Mouse (Mus musculus) G1E (cell line): ENCODE measurements around the gene Scaf1. TPM values are rescaled to one million over a fixed set of nuclear protein-coding genes. Genes with fewer than 3 reads are reported as not detected.
A peak's percentile ranks its signal among the peaks of the same experiment; 100 is the strongest.

ENCODE experiments used
- ATAC-seq: 2 replicates; pipeline ENCODE4 v1.8.0; 2016; ENCODE audit warnings: mild to moderate bottlenecking; ENCODE audit not compliant: insufficient number of reproducible peaks, poor library complexity, low FRiP score, severe bottlenecking; ENCODE audit errors: extremely low read depth
- DNase-seq: peaks from one replicate; pipeline ENCODE4 v3.0.0; 2012; ENCODE audit warnings: low spot score
- H3K27me3 ChIP-seq: 2 replicates; pipeline ENCODE4 v1.6.1; 2012; ENCODE audit warnings: mild to moderate bottlenecking, low read length, inconsistent platforms; ENCODE audit not compliant: insufficient read depth
- H3K36me3 ChIP-seq: replicated peaks from 2 replicates; pipeline ENCODE3; 2012; ENCODE audit warnings: mild to moderate bottlenecking, inconsistent platforms
- H3K4me1 ChIP-seq: 2 replicates; pipeline ENCODE4 v1.6.1; 2012; ENCODE audit warnings: low read depth, low read length, inconsistent platforms, mixed read lengths; ENCODE audit not compliant: insufficient read depth
- H3K4me3 ChIP-seq: 2 replicates; pipeline ENCODE4 v1.5.1; 2012; ENCODE audit warnings: low read depth, mild to moderate bottlenecking, inconsistent platforms, low read length, moderate library complexity, mixed read lengths
- H3K9me3 ChIP-seq: replicated peaks from 2 replicates; pipeline ENCODE4 v1.6.1; 2012; ENCODE audit warnings: inconsistent platforms
- CTCF ChIP-seq: IDR thresholded peaks from 2 replicates; pipeline ENCODE4 v1.5.1; 2012; ENCODE audit warnings: low read depth, low read length, inconsistent platforms, mixed read lengths
- GATA1 ChIP-seq: IDR thresholded peaks from 2 replicates; pipeline ENCODE4 v1.6.1; 2012; ENCODE audit warnings: borderline replicate concordance, low read length, inconsistent platforms, mixed read lengths
- GATA2 ChIP-seq: IDR thresholded peaks from 2 replicates; pipeline ENCODE4 v1.6.1; 2012; ENCODE audit warnings: low read depth, low read length, inconsistent platforms, borderline replicate concordance
- POLR2AphosphoS5 ChIP-seq: IDR thresholded peaks from 2 replicates; pipeline ENCODE4 v1.6.1; 2012; ENCODE audit warnings: low read depth, low read length, inconsistent platforms; ENCODE audit not compliant: insufficient replicate concordance
- TAL1 ChIP-seq: conservative IDR thresholded peaks from 2 replicates; pipeline ENCODE4 v1.6.1; 2012; ENCODE audit warnings: low read depth, low read length, inconsistent platforms, mixed read lengths
- polyA plus RNA-seq: library from polyadenylated mRNA; stranded (reverse); fragments of >175 nt; gene quantifications from 2 replicates; pipeline ENCODE4 v1.2.3, GENCODE M21; 2012
- total RNA-seq, 2 experiments: library from RNA; stranded (forward) in 1 of 2; stranded (reverse) in 1 of 2; fragments of 200-1000 nt in 1 of 2; fragments of >200 nt in 1 of 2; fragmentation: Nextera tagmentation in 1 of 2; gene quantifications; 2 replicates each; pipeline ENCODE4 v1.2.3; 2014 to 2017

Scaf1 gene
- total and polyA plus RNA-seq, 3 experiments = 13.5 to 203 (median 111) TPM

DNA sequence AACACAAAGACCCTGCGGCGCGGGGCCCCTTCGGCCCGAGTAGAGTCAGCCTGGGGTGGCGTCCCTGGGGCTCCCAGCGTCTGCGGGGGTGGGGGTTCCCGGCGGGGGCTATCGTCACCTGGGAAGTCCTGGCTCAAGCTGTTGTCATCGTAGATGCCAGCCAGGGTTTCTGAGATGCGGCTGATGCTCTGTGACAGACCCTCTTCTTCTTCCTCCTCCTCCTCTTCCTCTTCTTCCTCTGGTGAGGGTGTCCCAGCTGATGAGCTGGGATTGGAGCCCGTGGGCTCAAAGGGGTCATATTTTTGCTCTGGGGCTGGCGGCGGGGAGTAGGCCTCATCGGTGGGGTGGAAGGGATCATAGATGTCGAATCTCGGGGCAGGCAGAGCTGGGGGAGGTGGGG, 7.8 kb downstream of the Scaf1 start:
- TF ChIP-seq GATA1 (no peak), POLR2AphosphoS5 (no peak), CTCF (no peak), GATA2 (no peak), TAL1 (no peak)
- H3K4me3 ChIP-seq = no peak overlapping the region
- ATAC-seq (no peak), DNase-seq (no peak)
- peaks cover 7% of the 10 kb centered on the region for H3K9me3 ChIP-seq
- peaks cover 56% of the 10 kb centered on the region for H3K4me1 ChIP-seq
- H3K27me3 ChIP-seq = no peaks in the 10 kb centered on the region
- peaks cover 99% of the 10 kb centered on the region for H3K36me3 ChIP-seq

DNA sequence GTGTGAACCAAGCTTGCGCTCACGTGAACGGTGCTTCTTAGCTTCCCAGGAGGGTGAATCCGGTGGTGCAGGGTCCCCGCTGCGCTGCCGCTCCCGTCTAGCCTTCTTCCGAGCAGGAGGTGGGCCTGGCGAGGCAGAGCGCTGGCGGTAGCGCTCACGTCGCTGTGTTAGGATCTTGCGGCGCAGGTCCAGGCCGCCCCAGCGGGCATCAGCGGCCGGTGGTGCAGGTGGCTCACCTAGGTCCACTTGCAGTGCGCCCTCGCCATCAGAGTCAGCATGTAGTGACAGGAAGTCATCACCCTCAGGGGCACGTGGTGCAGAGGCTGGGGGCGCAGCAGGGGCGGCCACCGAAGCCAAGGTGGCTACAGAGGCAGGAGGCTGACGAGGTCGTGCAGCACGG, 8.3 kb downstream of the Scaf1 start:
- ATAC-seq (no peak), DNase-seq (no peak)
- peaks cover 99% of the 10 kb centered on the region for H3K36me3 ChIP-seq
- TF ChIP-seq GATA2 (no peak), CTCF (no peak)
- H3K9me3 ChIP-seq = peaks cover 7% of the 10 kb centered on the region
- H3K27me3 ChIP-seq = no peaks in the 10 kb centered on the region
- H3K4me3 ChIP-seq = peak overlapping the region; percentile 30
- H3K4me1 ChIP-seq = peaks cover 55% of the 10 kb centered on the region

DNA sequence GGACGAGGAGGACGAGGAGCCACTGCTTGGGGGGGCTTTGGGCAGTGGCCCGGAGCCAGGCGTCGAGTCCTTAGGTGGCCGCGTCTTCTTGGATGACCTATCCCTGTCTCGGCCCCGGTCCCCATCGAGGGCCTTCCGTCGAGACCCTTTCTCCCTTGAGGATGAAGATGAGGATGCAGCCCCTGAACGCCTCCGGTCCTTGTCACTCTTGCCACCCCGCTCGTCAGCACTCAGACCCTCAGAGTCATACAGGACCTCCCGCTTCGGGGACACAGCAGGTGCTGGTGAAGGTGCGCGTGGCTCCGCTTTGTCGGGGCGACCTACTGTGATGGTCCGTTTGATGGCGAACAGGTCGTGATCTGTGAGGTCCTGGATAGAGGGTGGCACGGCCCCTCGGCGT, 9.0 kb downstream of the Scaf1 start:
- Histone ChIP-seq H3K4me1 (peaks cover 52% of the 10 kb centered on the region), H3K9me3 (peaks cover 7% of the 10 kb centered on the region), H3K4me3 (no peak overlapping the region), H3K36me3 (peaks cover 99% of the 10 kb centered on the region), H3K27me3 (no peaks in the 10 kb centered on the region)
- ATAC-seq = no peak
- no peak for DNase-seq
- TF ChIP-seq TAL1 = no peak
- TF ChIP-seq CTCF = no peak
- TF ChIP-seq POLR2AphosphoS5 = no peak
- no peak for TF ChIP-seq GATA1
- TF ChIP-seq GATA2 = no peak

DNA sequence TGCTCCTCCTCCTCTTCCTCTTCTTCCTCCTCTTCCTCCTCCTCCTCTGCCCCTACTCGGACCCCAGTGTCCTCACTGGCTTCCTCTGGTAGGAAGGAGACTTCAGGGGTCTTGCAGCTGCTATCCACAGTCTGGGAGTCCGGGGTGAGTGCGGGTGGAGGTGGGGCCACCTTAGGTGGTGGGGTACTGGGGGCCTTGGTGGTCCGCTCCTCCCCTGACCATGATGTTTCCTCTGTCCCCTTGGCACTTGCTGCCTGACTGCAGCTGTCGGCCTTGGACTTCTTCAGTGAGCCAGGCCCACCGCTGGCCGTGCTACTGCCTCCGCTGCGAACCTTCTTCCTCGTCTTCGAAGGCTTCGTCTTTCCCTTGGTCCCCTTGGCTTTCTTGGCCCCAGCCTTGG, 9.7 kb downstream of the Scaf1 start:
- Histone ChIP-seq H3K4me3 (no peak overlapping the region), H3K36me3 (peaks cover 99% of the 10 kb centered on the region), H3K27me3 (no peaks in the 10 kb centered on the region), H3K4me1 (peaks cover 54% of the 10 kb centered on the region), H3K9me3 (peaks cover 7% of the 10 kb centered on the region)
- DNase-seq = no peak
- no peak for ATAC-seq
- TF ChIP-seq TAL1 (no peak), CTCF (no peak), GATA1 (no peak), GATA2 (no peak), POLR2AphosphoS5 (no peak)

DNA sequence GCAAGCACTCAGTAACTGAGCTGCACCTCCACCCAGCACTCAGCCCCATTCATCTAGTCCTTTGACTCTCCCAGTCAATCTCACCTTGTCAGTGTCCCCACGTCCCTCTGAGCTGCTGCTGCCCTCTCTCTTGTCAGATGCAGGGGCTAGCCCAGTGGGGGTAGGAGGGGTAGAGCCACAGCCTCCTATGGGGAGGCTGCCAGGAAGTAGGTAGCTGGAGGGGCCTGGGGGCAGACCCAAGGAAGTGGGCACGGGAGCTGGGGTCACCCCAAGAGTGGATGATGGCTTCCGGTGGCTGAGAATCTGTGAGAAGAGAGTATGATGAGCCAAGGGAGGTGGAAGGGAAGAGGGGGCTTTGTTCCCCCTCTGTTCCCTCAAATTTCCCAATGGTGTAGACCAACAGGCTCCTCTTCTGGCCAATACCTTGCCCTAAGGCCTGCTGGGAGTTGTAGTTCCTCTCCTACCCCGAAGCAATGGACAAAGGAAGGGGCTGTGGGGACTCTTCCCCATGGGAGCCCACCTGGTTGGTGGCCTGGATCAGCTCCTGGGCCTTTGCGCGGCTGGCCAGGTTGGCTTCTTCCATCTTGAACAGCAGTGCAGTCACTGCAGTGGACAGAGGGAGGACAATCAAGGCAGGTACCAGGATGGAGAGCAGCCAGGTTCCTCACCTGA, 10.7 kb downstream of the Scaf1 start:
- TF ChIP-seq GATA2 = no peak
- no peak for TF ChIP-seq POLR2AphosphoS5
- TF ChIP-seq CTCF = no peak
- no peak for TF ChIP-seq TAL1
- TF ChIP-seq GATA1 = no peak
- ATAC-seq (no peak), DNase-seq (no peak)
- Histone ChIP-seq H3K4me3 (no peak overlapping the region), H3K9me3 (peaks cover 7% of the 10 kb centered on the region), H3K27me3 (no peaks in the 10 kb centered on the region), H3K36me3 (peaks cover 100% of the 10 kb centered on the region), H3K4me1 (peaks cover 62% of the 10 kb centered on the region)

DNA sequence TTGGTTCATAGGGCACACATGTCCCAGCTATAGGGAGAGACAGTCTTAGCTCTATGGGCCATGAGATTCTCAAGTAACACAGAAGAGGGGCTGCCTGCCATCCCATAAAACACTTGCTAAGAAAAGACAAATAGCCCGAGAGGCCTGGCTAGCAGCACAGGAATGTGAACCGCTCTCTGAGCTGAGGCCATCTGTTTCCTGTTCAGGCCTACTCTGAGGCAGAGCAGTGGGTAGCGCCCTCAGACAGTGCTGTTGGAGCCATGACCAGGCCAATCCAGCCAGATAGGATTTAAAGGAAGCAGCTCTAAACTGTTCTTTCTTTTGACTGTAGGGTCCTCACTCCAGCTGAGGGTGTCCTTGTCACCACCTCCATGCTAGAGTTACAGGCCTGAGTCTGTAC, 11.6 kb downstream of the Scaf1 start:
- ATAC-seq = no peak
- no peak for TF ChIP-seq GATA2
- TF ChIP-seq TAL1 = no peak
- TF ChIP-seq POLR2AphosphoS5 = no peak
- no peak for TF ChIP-seq GATA1
- no peak for TF ChIP-seq CTCF
- Histone ChIP-seq H3K36me3 (peaks cover 100% of the 10 kb centered on the region), H3K9me3 (peaks cover 7% of the 10 kb centered on the region), H3K27me3 (no peaks in the 10 kb centered on the region), H3K4me3 (no peak overlapping the region), H3K4me1 (peaks cover 65% of the 10 kb centered on the region)
- no peak for DNase-seq

DNA sequence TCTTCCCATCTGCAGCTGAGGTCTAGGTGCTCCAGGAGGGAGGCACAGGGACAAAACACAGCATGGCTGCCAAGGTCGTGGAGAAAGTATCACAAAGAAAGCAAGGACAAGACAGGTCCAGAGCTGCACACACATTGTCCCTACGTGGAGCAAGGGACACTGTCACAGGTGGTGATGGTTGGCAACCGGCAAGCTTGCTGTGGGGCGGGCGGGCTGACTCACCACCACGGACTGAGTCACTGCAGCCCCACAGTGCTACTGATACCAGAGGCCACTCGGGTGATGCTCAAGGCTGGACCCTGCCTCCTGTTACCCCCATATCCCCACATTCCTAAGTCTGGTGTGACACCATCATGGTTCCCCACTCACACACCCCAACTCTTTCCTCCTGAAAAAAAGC, 13.7 kb downstream of the Scaf1 start:
- no peak for TF ChIP-seq GATA1
- TF ChIP-seq GATA2 = no peak
- TF ChIP-seq TAL1 = no peak
- TF ChIP-seq CTCF = no peak
- no peak for TF ChIP-seq POLR2AphosphoS5
- ATAC-seq (no peak), DNase-seq (no peak)
- no peak overlapping the region for H3K4me3 ChIP-seq
- peaks cover 75% of the 10 kb centered on the region for H3K4me1 ChIP-seq
- H3K36me3 ChIP-seq = peaks cover 86% of the 10 kb centered on the region
- no peaks in the 10 kb centered on the region for H3K27me3 ChIP-seq
- no peaks in the 10 kb centered on the region; the same call in 1 of the 2 replicates for H3K9me3 ChIP-seq
